ENCODE assay signal across 9 mouse cellular contexts in the genomic region with DNA sequence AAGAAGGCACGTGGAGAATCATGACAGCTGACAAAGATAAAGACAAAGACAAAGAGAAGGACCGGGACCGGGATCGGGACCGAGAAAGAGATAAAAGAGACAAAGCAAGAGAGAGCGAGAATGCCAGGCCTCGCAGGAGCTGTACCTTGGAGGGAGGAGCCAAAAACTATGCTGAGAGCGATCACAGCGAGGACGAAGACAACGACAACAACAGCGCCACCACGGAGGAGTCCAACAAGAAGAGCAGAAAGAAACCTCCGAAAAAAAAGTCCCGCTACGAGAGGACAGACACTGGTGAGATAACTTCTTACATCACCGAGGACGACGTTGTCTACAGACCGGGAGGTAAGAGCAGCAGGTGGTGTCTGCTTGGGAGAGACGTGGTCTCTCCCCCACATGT.
DNase-seq lines count a peak whose midpoint lies in the region; ATAC-seq and TF ChIP-seq lines count a peak whose summit lies in the region.
"Had no signal": no experiment of that assay in that cellular context is flagged by ENCODE, and none has a peak within 500 bp of the region (broad histone marks: within the 10 kb centered on the region; RNA-seq: fewer than 3 reads in every experiment).

No protein-coding gene starts in this region.

- peak overlapping the region; percentile 34 for H3K4me3 ChIP-seq in heart, adult 2 months
- no peak overlapping the region for H3K4me3 ChIP-seq in neural tube, embryonic 13.5 days
- peak overlapping the region; percentile 20; the same call in 1 of the 2 replicates for H3K4me3 ChIP-seq in heart, embryonic 13.5 days
- no peak overlapping the region for H3K4me3 ChIP-seq in olfactory bulb, adult 2 months (ENCODE audit: insufficient read depth, low read depth, low read length)

- H3K4me1 ChIP-seq in heart, adult 2 months (ENCODE audit: control insufficient read depth, insufficient read depth, low read length) = peaks cover 21% of the 10 kb centered on the region
- H3K4me1 ChIP-seq in neural tube, embryonic 13.5 days (replicated peaks) = peaks cover 78% of the 10 kb centered on the region
- H3K4me1 ChIP-seq in heart, embryonic 13.5 days = peaks cover 70% of the 10 kb centered on the region
- H3K4me1 ChIP-seq in olfactory bulb, adult 2 months (ENCODE audit: control insufficient read depth, insufficient read depth, low read length) = peaks cover 27% of the 10 kb centered on the region

- no peak overlapping the region for H3K4me2 ChIP-seq in neural tube, embryonic 13.5 days
- peak overlapping the region; percentile 59 for H3K4me2 ChIP-seq in heart, embryonic 13.5 days

- WGBS in heart, adult 2 months = 33% methylated on average over 21 of the region's 21 CpGs
- 66% methylated on average over 21 of the region's 21 CpGs for WGBS in neural tube, embryonic 13.5 days
- WGBS in heart, embryonic 13.5 days = 16% methylated on average over 21 of the region's 21 CpGs
- WGBS in olfactory bulb, adult 2 months = 76% methylated on average over 21 of the region's 21 CpGs

- 0 out of 2 replicates have a peak, but pooled peaks have one; percentile 23 for TF ChIP-seq CTCF in heart, adult 2 months (IDR thresholded peaks at IDR 0.05)
- TF ChIP-seq CTCF in olfactory bulb, adult 2 months (IDR thresholded peaks at IDR 0.05; ENCODE audit: insufficient read depth, low read depth, low read length) = no peak

- TF ChIP-seq EP300 in heart, adult 2 months (IDR thresholded peaks at IDR 0.05; ENCODE audit: insufficient read depth, low read depth, low read length) = no peak

- peak in 1 of 2 experiments; percentile 33 for DNase-seq in heart, adult 2 months
- DNase-seq in heart, postnatal 14 days = no peak
- DNase-seq in neural tube, embryonic 10.5 days (ENCODE audit: extremely low spot score, low spot score) = no peak
- no peak for DNase-seq in layer of hippocampus, postnatal 25 days (ENCODE audit: extremely low spot score in 1 of 2, low spot score in 1 of 2)
- DNase-seq in gastrocnemius, adult 18-20 months (ENCODE audit: low spot score) = no peak
- DNase-seq: gastrocnemius, postnatal 14 days had no signal

- peaks cover 23% of the 10 kb centered on the region for H3K36me3 ChIP-seq in heart, adult 2 months (ENCODE audit: control insufficient read depth, insufficient read depth, low read length)
- peaks cover 24% of the 10 kb centered on the region; the same call in 1 of the 2 replicates for H3K36me3 ChIP-seq in neural tube, embryonic 13.5 days
- peaks cover 37% of the 10 kb centered on the region for H3K36me3 ChIP-seq in heart, embryonic 13.5 days

- H3K27me3 ChIP-seq in heart, adult 2 months (ENCODE audit: control insufficient read depth, insufficient read depth, low read length) = no peaks in the 10 kb centered on the region
- no peaks in the 10 kb centered on the region for H3K27me3 ChIP-seq in neural tube, embryonic 13.5 days
- no peaks in the 10 kb centered on the region for H3K27me3 ChIP-seq in heart, embryonic 13.5 days (replicated peaks)

- intact Hi-C loops in heart, adult 2 months (cut with DNase I) = loop anchor here (2.0 kb wide), 1 partner anchor 34 kb away; no protein-coding TSS in a partner anchor
- intact Hi-C loops in heart, postnatal 14 days (cut with DNase I) = loop anchor here (5.0 kb wide), 2 partner anchors 34 to 56 kb away; no protein-coding TSS in a partner anchor

- peak overlapping the region; percentile 34; the same call in 1 of the 2 replicates for H3K27ac ChIP-seq in heart, adult 2 months
- H3K27ac ChIP-seq in neural tube, embryonic 13.5 days (replicated peaks) = peak overlapping the region; percentile 46
- peak overlapping the region; percentile 50; the same call in 1 of the 2 replicates for H3K27ac ChIP-seq in heart, embryonic 13.5 days (replicated peaks)
- H3K27ac ChIP-seq in olfactory bulb, adult 2 months (ENCODE audit: insufficient read depth, low read depth, low read length) = peak overlapping the region; percentile 30; the same call in 1 of the 2 replicates

- TF ChIP-seq POLR2A in heart, adult 2 months (IDR thresholded peaks at IDR 0.05; ENCODE audit: insufficient read depth, low read depth, low read length) = no peak
- TF ChIP-seq POLR2A in olfactory bulb, adult 2 months (IDR thresholded peaks at IDR 0.05; ENCODE audit: insufficient read depth, low read depth, low read length) = no peak

- ATAC-seq in neural tube, embryonic 13.5 days (ENCODE audit: low read depth) = no peak
- no peak for ATAC-seq in heart, embryonic 13.5 days (ENCODE audit: extremely low read depth, insufficient number of reproducible peaks, low FRiP score, low TSS enrichment)

- H3K9ac ChIP-seq in heart, adult 2 months (ENCODE audit: low read depth, low read length) = 0 out of 2 replicates have a peak overlapping the region, but pooled peaks have one; percentile 2
- H3K9ac ChIP-seq in neural tube, embryonic 13.5 days = no peak overlapping the region
- peak overlapping the region; percentile 65 for H3K9ac ChIP-seq in heart, embryonic 13.5 days

- H3K79me2 ChIP-seq in heart, adult 2 months (replicated peaks; ENCODE audit: control insufficient read depth, insufficient read depth, low read length) = peaks cover 2% of the 10 kb centered on the region; the same call in 1 of the 2 replicates

- no peaks in the 10 kb centered on the region for H3K9me3 ChIP-seq in neural tube, embryonic 13.5 days
- no peaks in the 10 kb centered on the region for H3K9me3 ChIP-seq in heart, embryonic 13.5 days

Comparison
In these comparisons a context has a peak if more than half of its experiments do, and no peak if none do; other contexts are left out.
1. H3K4me3 ChIP-seq: peak in heart, adult 2 months (single experiment) and heart, embryonic 13.5 days (single experiment); none in neural tube, embryonic 13.5 days (single experiment) and olfactory bulb, adult 2 months (single experiment).
2. Peak in every context shown above with its lines, with median percentiles within 50 percentile points of each other: H3K27ac ChIP-seq.